Mouse (Mus musculus): ENCODE measurements at regions not wholly inside any gene's neighbourhood (a gene's known extent, or its start where the extent isn't known, plus 50 kb on each side); places are given as distances from the start of the nearest gene placed in this dataset.

GRCm38 (mm10) chr19:29869526-29869925 lies 55.4 kb upstream of the Il33 start:
- DNase-seq: peak; percentile 61

- peak; percentile 93 for DNase-seq
These were observed 55.9 kb upstream of the Ranbp6 start for GRCm38 (mm10) chr19:29868681-29869080.

DNA sequence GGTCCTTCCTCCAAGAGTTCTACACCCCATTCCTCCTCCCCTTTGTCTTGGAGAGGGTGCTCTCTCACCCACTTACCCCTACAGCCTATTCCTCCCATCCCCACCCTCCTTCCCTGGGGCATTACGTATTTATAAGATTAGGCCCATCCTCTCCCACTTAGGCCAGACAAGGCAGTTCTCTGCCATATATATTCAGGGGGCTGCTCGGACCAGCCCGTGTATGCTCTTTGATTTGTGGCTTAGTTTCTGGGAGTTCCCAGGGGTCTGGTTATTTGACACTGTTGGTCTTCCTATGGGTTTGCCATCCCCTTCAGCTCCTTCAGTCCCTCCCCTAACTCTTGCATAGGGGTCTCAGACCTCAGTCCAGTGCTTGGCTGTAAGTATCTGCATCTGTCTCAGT lies 54.0 kb upstream of the Ranbp6 start:
- peak; percentile 79 for DNase-seq

GRCm38 (mm10) chr19:29865142-29865541 lies 52.4 kb upstream of the Ranbp6 start:
- DNase-seq: peak; percentile 79

DNA sequence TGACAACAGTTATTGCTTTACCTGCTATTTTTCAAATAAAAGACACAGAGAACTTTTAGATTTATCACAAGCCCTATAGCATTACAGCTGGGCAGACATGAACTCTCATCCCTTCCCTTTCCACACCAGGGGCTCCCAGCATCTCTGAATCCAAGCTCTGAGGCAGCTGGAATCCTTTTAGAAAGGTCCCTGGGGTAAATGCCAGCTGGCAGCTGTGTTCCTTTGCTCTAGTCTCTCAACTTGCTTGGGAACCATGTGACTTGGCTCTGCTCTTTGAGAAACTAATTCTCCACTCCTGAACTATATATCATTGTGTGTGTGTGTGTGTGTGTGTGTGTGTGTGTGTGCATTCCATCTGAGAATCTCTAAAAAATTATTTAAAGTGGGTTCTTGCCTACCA lies 50.0 kb upstream of the Ranbp6 start:
- peak; percentile 96 for DNase-seq

Data from heart, adult 11 months (tissue).